Mouse (Mus musculus) neural tube, embryonic 12.5 days (tissue): ENCODE results near the gene Gm48552. TPM values are rescaled to one million over a fixed set of nuclear protein-coding genes. Genes with fewer than 3 reads are reported as not detected.
A peak's percentile ranks its signal among the peaks of the same experiment; 100 is the strongest.

Source experiments
- ATAC-seq: fragments of 200-750 bp; cut with Nextera tagmentation; 2 replicates; pipeline ENCODE4 v1.8.0; 2017; ENCODE audit warnings: low read depth, mild to moderate bottlenecking, moderate TSS enrichment, moderate library complexity; ENCODE audit not compliant: low FRiP score
- H3K27ac ChIP-seq: fragments of 300-500 bp; sonication (generic); 2 replicates; pipeline ENCODE4 v1.5.1; 2016
- H3K27me3 ChIP-seq: fragments of 300-500 bp; sonication (generic); replicated peaks from 2 replicates; pipeline ENCODE4 v1.6.1; 2016; ENCODE audit warnings: mild to moderate bottlenecking
- H3K36me3 ChIP-seq: fragments of 300-500 bp; sonication (generic); 2 replicates; pipeline ENCODE4 v1.6.1; 2016; ENCODE audit warnings: mild to moderate bottlenecking
- H3K4me1 ChIP-seq: fragments of 300-500 bp; sonication (generic); 2 replicates; pipeline ENCODE4 v1.6.1; 2016
- H3K4me2 ChIP-seq: fragments of 300-500 bp; sonication (generic); replicated peaks from 2 replicates; pipeline ENCODE4 v1.6.1; 2016; ENCODE audit warnings: mild to moderate bottlenecking
- H3K4me3 ChIP-seq: fragments of 300-500 bp; sonication (generic); 2 replicates; pipeline ENCODE4 v1.5.1; 2016
- H3K9ac ChIP-seq: fragments of 300-500 bp; sonication (generic); 2 replicates; pipeline ENCODE4 v1.6.1; 2016; ENCODE audit warnings: mild to moderate bottlenecking
- H3K9me3 ChIP-seq: fragments of 300-500 bp; sonication (generic); 2 replicates; pipeline ENCODE4 v1.6.1; 2016; ENCODE audit warnings: mild to moderate bottlenecking
- WGBS: fragments of 180-500 bp; shearing (Covaris S2); methylation state at CpG from one replicate; pipeline ENCODE4 v1.1.7; 2016; 5-methylcytosine and 5-hydroxymethylcytosine counted together
- polyA plus RNA-seq: library from polyadenylated mRNA; unstranded; fragments of >200 nt; fragmentation: Nextera tagmentation; extraction: Ambion mirVana; gene quantifications from 2 replicates; pipeline ENCODE4 v1.2.1, GENCODE M21; 2016

Gene Gm48552
- polyA plus RNA-seq, 1 experiment from 2014 or later: 2.3 TPM

DNA sequence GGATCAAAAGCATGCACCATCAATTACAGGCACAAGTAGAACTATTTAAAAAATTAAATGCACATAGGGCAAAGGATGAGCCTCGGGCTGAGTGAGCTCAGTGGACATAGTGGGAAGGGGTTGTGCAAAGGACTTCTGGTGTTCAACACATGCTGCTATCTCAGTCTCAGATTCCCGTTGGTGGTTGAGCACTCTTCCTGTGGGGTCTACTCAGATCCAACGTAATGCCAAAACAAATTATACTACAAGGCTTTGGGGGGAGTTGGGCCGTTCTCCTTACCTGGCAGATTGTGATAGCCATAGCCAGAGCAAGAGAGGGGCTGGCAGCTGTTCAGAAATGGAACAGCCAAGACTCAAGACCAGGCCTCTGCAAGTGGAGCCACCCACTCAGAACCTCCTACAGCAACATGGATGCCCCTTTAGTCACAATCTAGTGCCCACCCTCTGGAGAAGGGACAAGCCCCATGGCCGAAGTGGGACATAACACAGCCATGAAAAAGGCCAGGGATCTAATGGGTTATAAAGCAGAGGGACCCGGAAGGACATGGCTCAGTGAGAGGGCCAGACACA is 8.9 kb upstream of the Gm48552 start:
- ATAC-seq: no peak
- no peak overlapping the region for H3K9ac ChIP-seq
- H3K4me1 ChIP-seq: peaks cover 22% of the 10 kb centered on the region
- H3K36me3 ChIP-seq: peaks cover 5% of the 10 kb centered on the region
- H3K27me3 ChIP-seq: no peaks in the 10 kb centered on the region
- no peak overlapping the region for H3K27ac ChIP-seq
- 94% methylated on average over 6 of the region's 6 CpGs for WGBS
- H3K4me3 ChIP-seq: no peak overlapping the region
- no peak overlapping the region for H3K4me2 ChIP-seq
- H3K9me3 ChIP-seq: no peaks in the 10 kb centered on the region

DNA sequence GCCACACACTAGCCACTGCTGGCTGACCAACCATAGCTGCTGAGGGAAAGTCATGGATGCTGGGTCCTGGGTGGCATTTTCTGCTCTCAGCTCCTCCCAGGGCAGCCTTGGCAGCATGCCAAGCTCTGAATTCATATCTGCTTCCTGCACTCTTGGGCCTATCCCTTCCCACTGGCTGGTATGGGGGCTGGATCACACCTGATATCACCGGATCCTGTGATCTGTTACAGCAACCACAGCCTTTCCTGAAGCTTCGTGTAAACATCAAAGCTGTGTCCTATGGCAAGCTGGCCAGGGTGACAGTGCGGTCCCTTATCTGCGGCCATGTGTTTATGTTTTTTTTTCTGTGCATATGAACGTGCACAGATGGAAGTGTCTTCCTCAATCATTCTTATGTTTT is 6.8 kb upstream of the Gm48552 start:
- peaks cover 14% of the 10 kb centered on the region for H3K36me3 ChIP-seq
- H3K27me3 ChIP-seq: no peaks in the 10 kb centered on the region
- no peak overlapping the region for H3K4me2 ChIP-seq
- H3K9ac ChIP-seq: no peak overlapping the region
- H3K4me1 ChIP-seq: peaks cover 25% of the 10 kb centered on the region
- no peaks in the 10 kb centered on the region for H3K9me3 ChIP-seq
- ATAC-seq: no peak
- 82% methylated on average over 5 of the region's 5 CpGs for WGBS
- no peak overlapping the region for H3K27ac ChIP-seq
- H3K4me3 ChIP-seq: no peak overlapping the region

DNA sequence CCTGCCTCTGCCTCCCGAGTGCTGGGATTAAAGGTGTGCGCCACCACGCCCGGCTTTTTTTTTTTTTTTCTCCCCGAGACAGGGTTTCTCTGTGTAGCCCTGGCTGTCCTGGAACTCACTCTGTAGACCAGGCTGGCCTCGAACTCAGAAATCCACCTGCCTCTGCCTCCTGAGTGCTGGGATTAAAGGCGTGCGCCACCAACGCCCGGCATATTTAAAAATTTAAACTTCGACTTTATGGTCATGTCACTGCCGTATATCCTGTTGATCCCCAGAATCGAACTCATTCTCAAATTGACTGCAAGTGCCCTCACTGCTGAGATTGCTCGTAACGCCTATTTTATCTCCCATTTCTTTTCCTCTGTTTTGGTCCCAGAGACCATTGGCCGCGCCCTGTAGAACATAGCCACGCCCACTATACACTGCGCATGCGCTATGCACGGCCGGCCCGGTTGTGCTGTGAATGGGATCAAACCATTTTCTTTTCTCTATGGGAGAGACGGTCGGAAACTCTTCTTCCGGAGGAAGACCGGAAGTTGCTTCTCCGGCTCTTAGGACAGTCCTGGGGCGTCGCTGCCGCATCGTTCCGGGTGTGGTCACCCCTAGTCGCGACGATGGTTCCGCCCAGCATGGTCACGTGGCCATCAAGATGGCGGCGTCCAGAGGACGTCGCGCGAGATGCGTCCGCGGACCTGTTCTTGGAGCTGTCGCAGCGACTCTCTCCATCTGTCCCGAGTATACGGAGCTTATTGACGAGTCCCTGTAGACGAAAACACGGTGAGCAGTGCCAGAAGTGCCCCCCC is 4.8 kb upstream of the Gm48552 start, which contains the start of the genes Dohh and Gm48551:
TSS of gene Dohh (plus strand) at position 627 of the 803 bp plus-strand sequence.
TSS of gene Gm48551 (plus strand) at position 665 of the 803 bp plus-strand sequence.
- H3K27me3 ChIP-seq: no peaks in the 10 kb centered on the region
- H3K27ac ChIP-seq: peak within 1 kb of the TSS; percentile 51; the same call in 1 of the 2 replicates
- H3K9ac ChIP-seq: peak within 1 kb of the TSS; percentile 73
- WGBS: 10% methylated on average over 54 of the region's 54 CpGs
- peak; percentile 94 for ATAC-seq
- peak within 1 kb of the TSS; percentile 74 for H3K4me3 ChIP-seq
- no peaks in the 10 kb centered on the region for H3K9me3 ChIP-seq
- peaks cover 16% of the 10 kb centered on the region for H3K4me1 ChIP-seq
- peak within 1 kb of the TSS; percentile 95 for H3K4me2 ChIP-seq
- H3K36me3 ChIP-seq: peaks cover 30% of the 10 kb centered on the region

DNA sequence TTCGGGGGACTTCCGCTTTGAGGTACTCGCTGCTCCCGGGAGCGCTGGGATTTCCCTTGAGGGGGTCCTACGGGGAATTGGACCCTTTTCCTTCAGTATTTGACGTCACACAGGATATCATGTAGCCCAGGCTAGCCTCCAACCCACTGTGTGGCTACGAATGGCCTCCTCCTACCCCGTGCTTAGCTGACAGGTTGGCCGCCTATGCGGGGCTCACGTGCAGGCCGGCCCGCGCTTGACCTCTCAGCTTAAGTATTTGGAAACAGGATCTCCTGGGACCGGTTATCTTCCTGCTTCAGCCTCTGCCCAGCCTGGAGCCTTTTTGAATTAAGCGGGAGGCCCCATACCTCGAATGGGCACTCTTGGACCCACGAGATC is 4.2 kb upstream of the Gm48552 start:
- Histone ChIP-seq H3K9ac (peak overlapping the region; percentile 73), H3K27me3 (no peaks in the 10 kb centered on the region), H3K36me3 (peaks cover 30% of the 10 kb centered on the region), H3K4me3 (peak overlapping the region; percentile 74), H3K9me3 (no peaks in the 10 kb centered on the region), H3K4me2 (peak overlapping the region; percentile 95), H3K27ac (peak overlapping the region; percentile 51; the same call in 1 of the 2 replicates), H3K4me1 (peaks cover 16% of the 10 kb centered on the region)
- WGBS: 1% methylated on average over 19 of the region's 19 CpGs
- peak; percentile 23; the same call in 1 of the 2 replicates for ATAC-seq

DNA sequence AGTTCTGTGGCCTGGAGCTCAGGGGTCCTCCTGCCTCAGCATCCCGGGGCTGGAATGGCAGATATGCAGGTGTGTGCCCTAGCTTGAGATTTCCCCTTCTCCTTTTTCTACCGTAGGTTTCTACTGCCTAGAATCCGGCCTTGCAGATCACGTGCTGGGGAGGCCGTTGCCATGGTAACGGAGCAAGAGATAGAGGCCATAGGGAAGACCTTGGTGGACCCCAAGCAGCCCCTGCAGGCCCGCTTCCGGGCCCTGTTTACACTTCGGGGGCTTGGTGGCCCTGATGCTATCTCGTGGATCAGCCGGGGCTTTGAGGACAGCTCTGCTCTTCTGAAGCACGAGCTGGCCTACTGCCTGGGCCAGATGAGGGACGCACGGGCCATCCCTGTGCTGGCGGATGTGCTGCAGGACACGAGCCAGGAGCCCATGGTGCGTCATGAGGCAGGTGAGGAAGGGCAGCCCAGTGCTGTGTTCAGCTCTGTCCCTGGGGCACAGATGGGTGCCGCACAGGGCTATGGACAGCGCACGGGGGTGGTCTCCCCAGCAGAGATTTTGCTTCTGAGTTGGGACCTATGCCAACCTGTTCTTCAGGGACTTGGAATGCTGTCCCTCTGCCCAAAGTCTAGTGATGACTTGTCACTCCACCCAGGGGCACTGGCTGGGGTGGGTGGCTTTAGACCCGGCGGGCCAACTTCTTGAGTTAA is 3.0 kb upstream of the Gm48552 start:
- no peaks in the 10 kb centered on the region for H3K27me3 ChIP-seq
- H3K4me2 ChIP-seq: peak overlapping the region; percentile 95
- peaks cover 21% of the 10 kb centered on the region for H3K4me1 ChIP-seq
- peak overlapping the region; percentile 73; the same call in 1 of the 2 replicates for H3K9ac ChIP-seq
- peak overlapping the region; percentile 74; the same call in 1 of the 2 replicates for H3K4me3 ChIP-seq
- WGBS: 84% methylated on average over 22 of the region's 22 CpGs
- ATAC-seq: no peak
- H3K36me3 ChIP-seq: peaks cover 30% of the 10 kb centered on the region
- no peaks in the 10 kb centered on the region for H3K9me3 ChIP-seq
- no peak overlapping the region for H3K27ac ChIP-seq

- H3K9ac ChIP-seq: 0 out of 2 replicates have a peak overlapping the region, but pooled peaks have one; percentile 17
- H3K4me3 ChIP-seq: no peak overlapping the region
- no peak overlapping the region for H3K27ac ChIP-seq
- no peaks in the 10 kb centered on the region for H3K9me3 ChIP-seq
- no peak overlapping the region for H3K4me2 ChIP-seq
- H3K4me1 ChIP-seq: peaks cover 24% of the 10 kb centered on the region
- no peak for ATAC-seq
- WGBS: 96% methylated on average over 20 of the region's 20 CpGs
- no peaks in the 10 kb centered on the region for H3K27me3 ChIP-seq
- H3K36me3 ChIP-seq: peaks cover 30% of the 10 kb centered on the region
Measured at GRCm38 (mm10) chr10:81387716-81388115, 1.1 kb upstream of the Gm48552 start.

DNA sequence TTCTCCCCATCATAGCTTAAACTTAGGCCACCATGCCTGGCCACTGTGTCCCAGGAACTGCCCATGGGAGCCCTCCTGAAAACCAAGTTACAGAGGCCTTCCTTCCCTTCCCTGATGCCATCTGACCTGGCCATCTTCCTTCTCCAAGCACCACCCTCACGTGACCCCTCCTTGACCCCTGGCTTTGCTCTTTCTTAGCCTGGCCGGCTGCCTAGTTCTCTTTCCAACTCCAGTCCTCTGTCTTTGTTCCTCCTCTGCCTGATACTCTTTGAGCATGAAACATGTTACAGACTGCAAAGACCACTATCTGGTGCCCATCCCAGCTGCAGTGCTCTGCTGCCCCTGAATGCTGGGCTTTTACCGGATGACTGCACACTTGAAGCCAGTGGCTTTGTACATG is 568 bp downstream of the Gm48552 start:
- 48% methylated on average over 3 of the region's 3 CpGs for WGBS
- no peak for ATAC-seq
- Histone ChIP-seq H3K4me1 (peaks cover 37% of the 10 kb centered on the region), H3K4me2 (no peak overlapping the region), H3K4me3 (no peak overlapping the region), H3K36me3 (peaks cover 30% of the 10 kb centered on the region), H3K9ac (no peak overlapping the region), H3K9me3 (no peaks in the 10 kb centered on the region), H3K27ac (0 out of 2 replicates have a peak overlapping the region, but pooled peaks have one; percentile 37), H3K27me3 (no peaks in the 10 kb centered on the region)

- H3K4me1 ChIP-seq: peaks cover 34% of the 10 kb centered on the region
- H3K4me2 ChIP-seq: no peak overlapping the region
- H3K9ac ChIP-seq: no peak overlapping the region
- no peaks in the 10 kb centered on the region for H3K27me3 ChIP-seq
- no peak overlapping the region for H3K4me3 ChIP-seq
- H3K27ac ChIP-seq: 0 out of 2 replicates have a peak overlapping the region, but pooled peaks have one; percentile 37
- WGBS: 61% methylated on average over 23 of the region's 23 CpGs
- peaks cover 30% of the 10 kb centered on the region for H3K36me3 ChIP-seq
- no peaks in the 10 kb centered on the region for H3K9me3 ChIP-seq
- ATAC-seq: peak; percentile 59
Measured at GRCm38 (mm10) chr10:81389801-81390677, 1.2 kb downstream of the Gm48552 start.

DNA sequence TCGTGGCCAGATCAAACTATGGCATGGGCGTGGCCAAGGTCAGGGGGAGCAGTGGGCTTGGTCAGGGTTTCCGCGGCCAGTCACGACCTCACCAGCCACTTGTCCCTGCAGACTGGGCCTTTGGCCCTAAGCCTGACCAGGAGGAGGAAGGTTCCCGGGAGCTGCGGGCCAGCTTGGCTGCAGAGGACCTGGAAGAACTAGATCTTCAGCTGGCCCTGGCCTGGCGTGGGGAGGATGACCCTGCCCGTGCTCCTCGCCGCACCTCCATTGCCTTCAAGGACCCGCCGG is 1.8 kb downstream of the Gm48552 start:
- no peaks in the 10 kb centered on the region for H3K27me3 ChIP-seq
- H3K4me3 ChIP-seq: no peak overlapping the region
- peaks cover 28% of the 10 kb centered on the region for H3K4me1 ChIP-seq
- ATAC-seq: no peak
- H3K27ac ChIP-seq: no peak overlapping the region
- H3K9me3 ChIP-seq: no peaks in the 10 kb centered on the region
- 90% methylated on average over 13 of the region's 13 CpGs for WGBS
- no peak overlapping the region for H3K4me2 ChIP-seq
- no peak overlapping the region for H3K9ac ChIP-seq
- H3K36me3 ChIP-seq: peaks cover 30% of the 10 kb centered on the region

DNA sequence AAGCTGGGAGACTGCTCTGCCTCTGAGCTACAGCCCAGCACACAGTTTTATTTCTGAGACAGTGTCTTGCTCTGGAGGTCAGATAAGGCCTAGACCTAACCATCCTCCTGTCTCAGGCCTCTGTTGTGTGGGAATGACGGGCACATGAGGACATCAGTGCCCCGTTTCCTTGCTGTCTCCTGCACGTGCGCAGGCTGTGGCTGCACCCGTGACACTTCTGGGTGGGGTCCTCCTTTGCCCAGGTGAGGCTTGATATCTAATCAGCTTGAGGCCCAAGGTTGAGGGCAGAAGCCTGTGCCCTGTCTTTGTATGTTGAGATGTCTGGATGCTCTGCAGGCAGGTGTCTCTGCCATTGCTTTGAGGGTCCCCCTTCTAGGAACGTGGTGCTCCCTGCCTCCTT is 3.5 kb downstream of the Gm48552 start:
- H3K9ac ChIP-seq: no peak overlapping the region
- no peaks in the 10 kb centered on the region for H3K9me3 ChIP-seq
- no peak overlapping the region for H3K4me2 ChIP-seq
- peaks cover 34% of the 10 kb centered on the region for H3K4me1 ChIP-seq
- no peak overlapping the region for H3K27ac ChIP-seq
- WGBS: 86% methylated on average over 6 of the region's 6 CpGs
- H3K36me3 ChIP-seq: peaks cover 14% of the 10 kb centered on the region
- no peak for ATAC-seq
- H3K27me3 ChIP-seq: no peaks in the 10 kb centered on the region
- no peak overlapping the region for H3K4me3 ChIP-seq

- ATAC-seq: no peak
- peak within 1 kb of the TSS; percentile 44; the same call in 1 of the 2 replicates for H3K9ac ChIP-seq
- H3K9me3 ChIP-seq: no peaks in the 10 kb centered on the region
- H3K4me3 ChIP-seq: peak within 1 kb of the TSS; percentile 11; the same call in 1 of the 2 replicates
- H3K4me1 ChIP-seq: peaks cover 37% of the 10 kb centered on the region
- 65% methylated on average over 14 of the region's 14 CpGs for WGBS
- no peaks in the 10 kb centered on the region for H3K27me3 ChIP-seq
- H3K4me2 ChIP-seq: peak within 1 kb of the TSS; percentile 51
- no peak within 1 kb of the TSS for H3K27ac ChIP-seq
- peaks cover 13% of the 10 kb centered on the region for H3K36me3 ChIP-seq
Measured at GRCm38 (mm10) chr10:81392781-81393185, 4.0 kb downstream of the Gm48552 start, which contains the start of gene Smim24. Gene Smim24 (plus strand): TSS chr10:81393051.
